Mouse (Mus musculus) left cerebral cortex, postnatal 4 days (tissue): ENCODE measurements around the gene Echdc3. TPM values are rescaled to one million over a fixed set of nuclear protein-coding genes. Genes with fewer than 3 reads are reported as not detected.

Source experiments
- DNase-seq: peaks from one replicate; pipeline ENCODE4 v3.0.0-alpha.2; 2022
- intact Hi-C: fragments of 180-260 bp; cut with DNase I; formaldehyde crosslinking; loops from one replicate; pipeline ENCODE4 v1.15.1; 2025
- total RNA-seq, 2 experiments: library from RNA; stranded (reverse); gene quantifications; 2 replicates each; pipeline ENCODE4 v1.2.3; 2021

The Echdc3 gene
- total RNA-seq = under 1 TPM; 0.60 to 0.68 TPM

DNA sequence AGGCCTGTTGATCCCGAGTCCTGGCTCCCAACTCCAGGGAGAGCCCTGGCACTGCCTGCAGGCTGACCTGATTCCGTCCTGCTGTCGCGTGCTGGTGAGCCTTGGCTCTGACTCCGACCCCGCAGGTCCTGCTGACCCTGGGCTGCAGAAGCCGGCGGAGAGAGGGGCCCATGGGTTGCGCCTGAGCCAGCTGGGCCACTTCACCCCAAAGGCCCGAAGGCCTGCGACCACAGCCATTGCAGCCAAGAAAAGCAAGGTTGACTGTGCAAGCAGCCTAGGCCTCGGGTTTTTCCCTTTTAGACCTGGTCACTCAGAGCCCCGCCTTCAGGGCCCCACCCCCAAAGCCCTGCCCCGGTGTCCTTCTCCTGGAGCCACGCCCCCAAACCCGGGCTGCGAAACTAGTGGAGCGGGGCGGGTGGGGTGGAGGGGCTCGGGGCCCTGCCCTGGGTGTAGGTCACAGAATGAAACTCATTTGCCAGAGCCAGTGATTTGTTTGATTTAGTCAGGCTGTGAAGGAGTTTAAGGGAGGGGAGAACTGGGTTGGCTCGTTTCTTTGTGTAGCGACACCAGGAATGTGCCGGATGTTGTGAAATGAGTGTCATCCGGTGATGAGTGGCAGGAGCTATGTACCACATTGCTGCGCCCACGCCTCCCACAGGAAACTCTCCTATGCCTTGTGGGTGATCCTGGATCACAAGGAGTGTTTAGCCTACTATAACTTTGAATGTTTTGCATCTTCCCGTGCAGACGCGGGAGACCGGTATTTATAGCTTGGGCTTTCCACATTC lies at the start of gene Echdc3:
Gene Echdc3 (minus strand): TSS at position 310 of the 788 bp plus-strand sequence.
- intact Hi-C loops = no loop called here

DNA sequence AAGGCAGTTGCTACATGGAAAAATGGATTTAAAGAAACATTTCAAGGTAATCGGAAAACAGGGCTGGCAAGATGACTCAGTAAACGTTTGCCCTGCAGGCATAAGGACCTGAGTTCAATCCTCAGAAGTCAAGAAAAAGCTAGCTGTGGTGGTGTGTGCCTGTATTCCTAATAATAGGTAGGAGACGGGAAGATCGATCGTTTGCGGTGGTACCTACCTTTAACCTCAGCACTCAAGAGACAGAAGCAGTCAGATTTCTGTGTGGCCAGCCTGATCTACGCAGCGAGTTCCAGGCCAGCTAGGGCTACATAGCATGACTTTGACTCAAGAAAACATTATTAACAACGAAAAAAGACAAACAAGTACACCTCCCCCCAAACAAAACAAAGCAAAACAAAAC lies 48.9 kb upstream of the Echdc3 start:
- no peak for DNase-seq
- intact Hi-C loops = no loop called here

More for the DNA sequence above, at the start of gene Echdc3:
- DNase-seq = peak; percentile 80

DNA sequence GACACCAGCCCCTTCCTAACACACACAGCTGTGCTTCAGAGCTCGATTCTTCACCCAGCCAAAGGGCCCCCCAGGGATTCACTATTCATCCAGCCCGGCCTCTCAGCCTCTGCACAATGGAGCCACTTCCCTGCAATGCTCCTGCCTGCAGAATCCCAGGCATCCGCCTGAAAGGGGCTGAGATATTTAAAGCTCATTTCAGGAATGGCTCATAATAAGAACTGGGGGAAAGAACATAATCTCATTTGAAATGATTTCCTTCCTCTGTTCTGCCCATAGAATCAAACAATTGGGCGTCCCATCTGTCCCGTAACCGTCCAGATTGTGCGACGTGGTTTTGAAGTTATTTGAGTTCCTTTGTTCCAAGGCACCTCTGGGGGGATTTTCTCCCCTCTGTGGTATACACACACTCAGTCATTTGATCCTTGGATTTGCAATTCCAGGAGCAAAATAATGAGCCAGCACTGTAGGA lies 48.4 kb upstream of the Echdc3 start:
- intact Hi-C loops = no loop called here
- peak; percentile 48 for DNase-seq

DNA sequence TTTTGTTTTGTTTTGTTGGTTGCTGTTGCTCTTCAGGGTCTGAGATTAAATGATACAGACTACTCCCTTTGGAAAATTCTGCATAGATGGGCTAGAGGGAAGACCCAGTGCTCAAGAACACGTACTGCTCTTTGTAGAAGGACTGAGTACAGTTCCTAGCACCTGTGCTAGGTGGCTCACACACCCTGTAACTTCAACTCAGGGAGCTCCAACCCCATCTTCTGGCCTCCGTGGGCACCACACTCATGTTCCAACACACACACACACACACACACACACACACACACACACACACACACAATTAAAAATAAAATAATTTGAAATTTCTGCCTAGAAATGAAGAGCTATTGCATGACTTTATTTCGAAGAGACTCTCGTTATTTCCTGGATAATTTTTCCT lies 47.8 kb upstream of the Echdc3 start:
- intact Hi-C loops = no loop called here
- no peak for DNase-seq

DNA sequence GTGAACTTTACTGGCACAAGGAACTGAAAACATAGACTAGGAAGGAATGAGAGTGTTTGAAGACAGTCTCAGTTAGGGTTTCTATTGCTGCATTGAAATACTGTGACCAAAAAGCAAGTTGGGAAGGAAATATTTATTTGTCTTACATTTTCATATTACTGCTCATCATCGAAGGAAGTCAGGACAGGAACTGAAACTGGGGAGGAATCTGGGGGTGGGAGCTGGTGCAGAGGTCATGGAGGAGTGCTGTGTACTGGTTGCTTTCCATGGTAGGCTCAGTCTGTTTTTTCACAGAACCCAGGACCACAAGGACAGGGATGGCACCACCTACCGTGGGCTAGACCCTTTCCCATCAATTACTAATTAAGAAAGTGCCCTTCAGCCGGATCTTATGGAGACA lies 46.3 kb upstream of the Echdc3 start:
- DNase-seq = no peak
- intact Hi-C loops = no loop called here

DNA sequence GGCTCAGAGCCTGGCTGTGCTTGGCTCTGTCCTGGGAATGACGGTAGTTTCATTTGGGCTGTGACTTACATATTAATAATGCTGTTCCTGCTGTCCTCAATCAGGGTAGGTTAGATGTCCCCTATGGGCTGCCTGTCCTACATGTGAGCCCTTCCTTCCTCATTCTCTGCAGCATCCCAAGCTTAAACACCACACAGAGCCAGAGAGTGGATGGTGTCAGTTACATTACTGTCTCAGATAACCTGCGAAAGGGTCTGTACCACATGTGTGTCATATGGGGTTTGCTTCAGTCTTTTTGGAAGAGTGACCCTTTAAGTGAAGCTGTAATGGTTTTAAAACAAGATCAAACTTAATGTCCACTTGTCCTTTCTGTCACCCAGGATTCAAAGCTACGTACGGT lies 45.2 kb upstream of the Echdc3 start:
- no peak for DNase-seq
- intact Hi-C loops = no loop called here

DNA sequence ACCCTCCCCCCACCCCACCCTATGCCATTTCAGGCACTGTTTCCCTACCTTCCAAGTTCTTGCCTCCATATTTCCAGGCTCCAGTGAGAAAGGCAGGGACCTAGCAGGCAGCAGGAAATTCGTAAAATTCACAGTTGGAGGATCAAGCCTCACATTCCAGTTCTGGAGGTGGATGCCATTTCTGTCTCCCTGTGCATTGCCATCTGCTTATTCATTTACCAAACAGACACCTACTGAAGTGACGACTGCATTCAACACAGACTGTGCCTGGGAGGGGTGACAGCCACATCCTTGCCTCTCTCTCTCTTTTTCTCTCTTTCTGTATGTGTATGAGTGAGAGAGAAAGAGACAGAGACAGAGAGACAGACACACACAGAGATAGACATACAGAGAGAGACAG lies 44.3 kb upstream of the Echdc3 start:
- no peak for DNase-seq
- intact Hi-C loops = no loop called here

DNA sequence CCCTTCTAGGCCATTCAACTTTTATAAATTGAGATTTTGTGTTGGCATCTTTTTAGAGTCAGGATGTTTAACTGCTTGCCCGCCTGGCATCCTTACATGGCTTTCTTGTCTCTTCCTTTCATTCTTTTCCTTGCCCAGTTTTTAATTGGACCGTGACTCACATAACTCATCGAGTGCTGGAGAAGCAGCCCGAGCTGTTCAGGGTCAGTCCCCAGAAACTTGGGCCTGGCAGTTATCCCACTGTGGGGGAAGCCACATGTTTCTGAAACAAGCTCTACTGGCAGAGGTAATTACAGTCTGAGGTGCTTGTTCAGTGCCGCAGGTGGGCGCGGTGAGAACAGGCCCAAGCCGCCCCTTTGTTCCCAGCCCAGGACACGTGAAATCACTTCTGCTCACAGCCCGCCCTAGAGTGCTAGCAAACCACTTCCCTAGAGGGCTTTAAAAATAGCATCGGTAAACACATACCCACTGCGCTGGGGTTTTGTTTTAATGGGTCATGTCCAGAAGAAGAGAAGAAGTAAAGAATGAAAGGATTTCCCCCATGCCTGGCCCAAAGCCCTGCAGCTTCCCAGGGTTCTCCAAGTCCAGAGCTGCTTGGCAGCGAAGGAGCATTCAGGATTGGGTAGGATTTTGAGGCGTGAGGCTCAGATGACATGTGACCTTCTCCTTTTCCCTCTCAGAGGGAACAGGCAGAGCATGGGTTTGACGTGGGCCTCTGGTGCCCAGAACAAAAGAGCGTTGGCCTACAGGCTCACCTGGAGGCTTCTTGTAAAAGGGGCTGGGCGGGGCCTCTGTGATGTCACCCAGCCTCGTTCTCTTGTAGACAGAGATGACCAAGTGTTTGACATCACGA lies 43.4 kb upstream of the Echdc3 start:
- peak; percentile 84 for DNase-seq
- intact Hi-C loops = no loop called here

DNA sequence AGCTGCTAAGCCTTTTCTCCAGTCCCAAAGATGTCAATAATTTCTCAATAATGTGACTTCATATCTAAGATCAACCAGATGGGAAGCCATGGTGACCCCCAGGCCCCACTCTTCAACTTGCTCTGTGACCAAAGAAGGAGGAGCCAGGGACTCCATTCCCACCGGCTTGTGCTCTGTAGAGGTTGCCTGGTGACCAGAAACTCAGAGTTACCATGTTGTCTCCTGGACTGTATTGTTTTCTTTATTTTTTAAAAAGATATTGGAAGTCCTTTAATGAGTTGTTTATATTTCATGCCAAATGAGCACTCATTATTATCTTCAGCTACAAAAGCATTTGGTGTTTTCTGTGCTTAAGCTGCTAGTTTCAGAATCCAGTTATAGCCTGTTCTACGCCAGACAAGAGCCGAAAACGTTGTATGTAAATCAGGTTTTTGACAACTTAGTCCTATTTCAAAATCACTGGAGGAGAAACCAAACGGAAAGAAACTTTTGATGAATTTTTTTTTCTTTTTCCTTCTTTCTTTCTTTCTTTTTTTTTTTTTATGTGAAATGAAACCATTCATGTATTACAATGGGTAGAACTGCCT lies 42.7 kb upstream of the Echdc3 start:
- intact Hi-C loops = no loop called here
- no peak for DNase-seq

DNA sequence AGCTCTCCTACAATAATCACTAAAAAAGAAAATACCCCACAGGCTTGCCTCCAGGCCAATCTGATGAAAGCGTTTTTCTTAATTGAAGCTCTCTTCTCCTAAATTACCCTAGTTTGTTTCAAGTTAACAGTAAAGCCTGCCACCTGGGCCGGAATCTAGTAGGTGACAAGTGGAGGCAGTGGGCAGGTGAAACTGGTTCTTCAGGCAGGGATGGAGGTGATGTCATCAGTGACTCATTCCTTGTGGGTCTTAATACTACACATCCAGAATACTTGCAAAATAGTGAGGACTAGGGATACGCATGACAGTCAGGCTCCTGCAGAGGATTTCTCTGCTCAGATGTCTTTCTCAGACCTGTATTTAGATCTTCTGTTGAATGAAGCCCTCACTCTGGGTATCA lies 39.7 kb upstream of the Echdc3 start:
- DNase-seq = no peak
- intact Hi-C loops = no loop called here

DNA sequence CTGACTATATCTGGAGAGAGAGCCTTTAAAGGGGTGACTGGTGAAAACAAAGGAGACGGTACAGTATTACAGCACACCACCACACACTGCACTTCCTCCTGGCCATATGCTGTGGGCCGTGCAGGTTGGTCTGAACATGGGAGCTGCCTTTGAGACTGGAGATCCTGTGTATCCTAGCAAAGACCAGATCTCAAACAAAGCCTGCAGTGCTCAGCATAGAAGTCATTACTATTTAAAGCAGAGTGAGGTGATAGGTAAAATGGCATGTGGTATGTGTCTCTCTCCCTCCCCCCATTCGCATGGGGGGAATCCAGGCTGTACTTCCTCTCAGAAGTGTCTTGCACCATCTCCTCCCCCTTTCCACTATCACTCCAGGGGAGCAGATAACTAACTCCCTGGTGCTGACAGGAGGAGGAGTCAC lies 38.3 kb upstream of the Echdc3 start:
- no peak for DNase-seq
- intact Hi-C loops = no loop called here

DNA sequence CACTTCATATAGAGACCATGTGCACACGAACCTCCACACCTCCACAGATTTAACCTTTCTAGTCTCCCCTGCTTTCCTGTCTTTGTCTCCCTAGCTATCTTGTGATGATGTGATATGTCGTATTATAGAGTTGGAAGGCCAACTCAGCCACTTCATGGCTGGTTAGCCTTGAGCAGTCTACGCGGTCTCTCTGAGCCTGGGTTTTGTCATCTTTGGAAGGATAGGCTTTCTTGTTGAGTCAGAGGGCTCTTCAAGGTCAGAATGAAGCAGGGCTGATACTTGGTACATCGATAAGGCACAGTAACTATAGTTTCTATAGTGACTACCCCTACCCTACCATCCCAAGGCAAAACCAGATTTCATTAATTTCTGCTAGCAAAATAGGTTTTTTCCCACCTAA lies 28.6 kb upstream of the Echdc3 start:
- intact Hi-C loops = no loop called here
- no peak for DNase-seq

DNA sequence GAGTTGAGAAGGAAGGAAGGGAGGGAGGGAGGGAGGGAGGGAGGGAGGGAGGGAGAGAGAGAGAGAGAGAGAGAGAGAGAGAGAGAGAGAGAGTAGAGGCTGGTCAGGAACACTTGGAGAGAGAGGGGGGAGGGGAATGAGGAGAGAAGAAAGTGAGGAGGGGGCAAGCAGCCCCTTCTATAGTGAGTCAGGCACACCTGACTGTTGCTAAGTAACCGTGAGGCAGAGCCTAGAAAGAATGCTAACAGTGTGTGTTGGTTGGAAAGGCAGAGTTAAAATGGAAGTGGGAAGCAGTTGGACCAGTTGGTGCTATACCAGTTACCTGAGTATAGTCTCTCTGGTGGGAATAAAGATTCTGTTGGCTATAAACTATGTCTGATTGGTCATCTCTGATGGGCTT lies 27.2 kb upstream of the Echdc3 start:
- no peak for DNase-seq
- intact Hi-C loops = no loop called here

DNA sequence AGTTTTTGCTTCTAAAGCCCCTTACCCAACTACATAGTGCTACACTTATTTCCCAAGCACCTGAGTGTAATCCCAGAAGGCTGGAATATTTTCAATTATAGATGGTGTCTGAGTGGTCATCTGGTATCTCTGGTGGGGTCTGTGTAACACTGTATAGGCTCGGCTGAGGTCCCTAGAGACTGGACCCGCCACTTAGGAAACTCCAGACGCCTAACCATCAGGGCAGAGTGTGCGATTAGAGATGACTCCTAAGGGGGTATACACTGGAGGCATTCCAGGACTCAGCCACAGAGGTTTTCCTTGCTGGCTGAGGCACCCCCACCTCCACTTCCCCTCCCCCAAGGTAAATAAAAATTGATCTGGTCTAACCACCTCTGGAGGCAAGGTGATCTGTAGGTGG lies 26.5 kb upstream of the Echdc3 start:
- intact Hi-C loops = no loop called here
- no peak for DNase-seq

DNA sequence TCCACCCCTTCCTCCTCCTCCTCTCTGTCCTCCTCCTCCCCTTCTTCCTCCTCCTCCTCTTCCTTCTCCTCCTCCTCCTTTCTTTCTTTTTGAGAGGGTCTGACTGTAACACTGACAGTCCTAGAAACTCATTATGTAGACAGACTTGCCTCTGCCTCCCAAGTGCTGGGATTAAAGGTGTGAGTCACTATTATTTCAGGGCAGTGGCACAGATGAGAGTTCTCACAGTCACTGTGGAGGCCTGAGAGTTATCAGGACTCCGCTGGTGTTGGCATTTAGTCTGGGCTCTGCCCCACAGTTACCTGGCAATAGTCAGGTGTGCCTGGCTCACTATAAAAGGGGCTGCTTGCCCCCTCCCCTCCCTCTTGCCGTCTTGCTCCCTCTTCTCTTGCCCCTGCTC lies 25.8 kb upstream of the Echdc3 start:
- intact Hi-C loops = no loop called here

DNA sequence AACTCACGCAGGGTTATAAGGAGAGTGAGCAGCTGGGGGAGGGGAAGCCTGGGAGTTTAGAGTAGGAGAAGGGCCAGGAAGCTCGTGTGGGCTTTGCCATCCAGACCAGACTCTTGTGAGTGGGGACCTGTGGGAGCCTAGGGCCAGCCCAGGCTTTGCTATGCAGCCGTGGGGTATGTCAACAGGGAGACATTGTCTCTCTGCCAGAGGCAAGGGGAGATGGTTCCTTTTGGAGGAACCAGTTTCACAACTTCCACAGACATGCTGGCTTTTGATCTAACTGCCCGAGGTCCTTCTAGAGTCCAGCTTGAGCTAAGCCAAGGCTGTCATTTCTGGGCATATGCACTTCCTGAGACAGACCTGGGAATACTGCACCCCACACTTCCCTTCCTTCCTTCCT lies 25.4 kb upstream of the Echdc3 start:
- intact Hi-C loops = no loop called here
- no peak for DNase-seq

More for the DNA sequence above, 25.8 kb upstream of the Echdc3 start:
- DNase-seq = no peak

DNA sequence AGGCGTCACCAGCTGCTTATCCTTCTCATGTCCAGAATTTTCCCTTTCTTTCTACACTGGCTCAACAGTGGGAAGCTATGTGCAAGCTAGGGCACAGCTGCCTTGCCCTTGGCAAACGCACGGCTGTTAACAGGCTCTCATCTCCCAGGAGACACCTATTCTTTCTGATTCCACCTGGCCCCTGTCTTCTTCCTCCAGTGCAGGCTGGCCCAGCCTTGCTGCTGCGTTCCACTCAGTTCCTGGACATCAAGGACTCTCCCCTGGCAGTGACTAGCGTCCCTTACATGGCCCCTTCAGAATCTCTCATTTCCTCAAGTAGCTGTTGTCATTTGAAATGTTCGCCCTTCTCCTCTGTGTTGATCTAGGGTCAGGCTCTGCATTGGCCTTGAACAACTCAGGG lies 20.5 kb upstream of the Echdc3 start:
- intact Hi-C loops = no loop called here
- no peak for DNase-seq

DNA sequence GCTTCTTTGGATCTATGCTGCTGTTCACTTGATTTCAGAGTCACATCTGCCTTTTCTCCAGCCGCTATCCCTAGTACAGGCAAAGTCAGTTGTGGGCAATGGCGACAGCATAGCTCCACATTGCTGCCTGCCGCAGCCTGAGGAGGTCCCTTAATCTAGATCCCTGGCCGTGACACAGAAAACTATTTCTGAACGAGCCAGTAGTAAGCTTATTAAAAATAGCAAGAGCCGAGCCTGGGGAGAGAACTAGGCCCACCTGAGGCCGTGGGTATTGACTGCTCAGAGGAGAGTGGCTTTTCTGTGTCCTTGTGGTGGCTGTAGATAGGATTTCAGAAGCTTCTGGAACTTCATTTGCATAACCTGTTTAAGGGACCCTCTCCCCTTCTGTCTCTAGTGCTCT lies 19.9 kb upstream of the Echdc3 start:
- intact Hi-C loops = no loop called here

DNA sequence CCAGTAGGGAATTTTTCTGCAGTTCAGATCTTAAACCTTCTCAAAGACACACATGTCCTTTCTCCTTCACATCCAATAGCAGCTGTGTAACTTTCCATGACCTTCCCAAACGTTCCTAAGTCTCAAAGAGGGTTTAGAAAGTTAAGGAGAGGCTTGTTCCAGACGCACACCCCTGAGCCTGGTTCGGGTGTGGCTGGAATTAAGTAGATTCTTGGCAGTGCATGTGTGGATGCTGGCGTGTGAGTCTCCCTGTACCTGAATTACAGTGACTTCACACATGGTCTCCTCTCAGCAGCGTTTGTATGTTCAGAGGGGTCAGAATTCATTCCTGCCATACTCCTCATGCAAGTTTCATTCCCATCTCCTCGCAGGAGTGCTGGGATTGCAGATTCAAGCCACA lies 18.0 kb upstream of the Echdc3 start:
- DNase-seq = no peak
- intact Hi-C loops = no loop called here

More for the DNA sequence above, 19.9 kb upstream of the Echdc3 start:
- DNase-seq = no peak

DNA sequence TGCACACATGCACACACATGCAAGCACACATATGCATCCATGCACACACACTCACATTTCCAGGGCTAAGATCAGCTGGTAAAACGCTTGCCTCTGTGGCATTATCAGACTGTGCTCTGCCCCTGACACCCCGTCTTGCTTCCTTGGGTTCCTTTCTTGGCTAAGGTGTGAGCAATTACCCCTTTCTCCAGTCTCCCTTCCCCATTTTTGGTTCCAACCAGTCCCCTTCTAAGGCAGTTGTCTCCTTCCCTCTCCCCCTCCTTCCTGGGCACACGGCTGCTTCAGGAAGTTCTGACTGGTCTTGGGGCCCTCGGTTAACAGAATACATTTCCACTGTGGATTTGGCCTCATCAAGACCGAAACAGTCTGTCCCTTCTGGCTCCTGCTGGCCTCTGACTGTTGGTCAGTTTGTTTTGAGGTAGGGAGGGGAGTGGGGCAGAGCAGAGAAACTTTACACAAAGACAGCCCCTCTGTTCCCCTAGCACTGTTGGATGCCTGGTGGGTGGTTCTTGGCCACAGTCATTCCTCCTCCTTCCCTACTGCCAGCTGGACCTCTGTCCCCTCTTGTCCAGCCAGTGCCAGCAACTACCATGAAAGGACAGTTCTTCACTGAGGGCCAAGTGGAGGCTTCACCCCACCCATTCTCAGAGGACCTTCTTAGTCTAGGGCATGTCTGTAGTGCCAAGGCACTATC lies 16.9 kb upstream of the Echdc3 start:
- DNase-seq = peak; percentile 65
- intact Hi-C loops = loop anchor here (10.0 kb wide), 1 partner anchor 95 kb away; the partner anchor contains the start of gene Usp6nl

DNA sequence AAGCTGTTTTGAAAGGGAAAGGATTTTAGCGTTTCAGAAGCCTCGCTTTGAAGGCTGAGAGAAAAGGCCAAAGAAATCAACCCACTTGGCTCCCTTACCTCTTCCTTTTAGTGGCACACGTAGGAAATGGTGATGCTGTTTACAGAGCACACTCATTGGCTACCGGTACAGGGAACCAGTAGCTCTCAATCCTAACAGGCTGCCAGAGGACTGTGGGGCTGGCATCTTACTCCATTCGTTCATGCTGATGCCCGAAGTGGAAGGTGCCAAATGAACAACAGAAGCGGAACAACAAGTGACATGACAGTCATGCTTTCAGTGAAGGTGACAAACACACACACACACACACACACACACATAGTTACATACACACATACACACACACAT lies 14.2 kb upstream of the Echdc3 start:
- intact Hi-C loops = loop anchor here (10.0 kb wide), 1 partner anchor 98 kb away; the partner anchor contains the start of gene Usp6nl
- peak; percentile 38 for DNase-seq
